Mouse (Mus musculus) gastrocnemius, postnatal 10 days (tissue): Measurements from ENCODE around the gene Mthfd1. TPM values are rescaled to one million over a fixed set of nuclear protein-coding genes. Genes with fewer than 3 reads are reported as not detected.
A peak's percentile ranks its signal among the peaks of the same experiment; 100 is the strongest.

Experiments used
- DNase-seq: peaks from one replicate; pipeline ENCODE4 v3.0.0; 2021; ENCODE audit warnings: mixed read lengths
- total RNA-seq, 2 experiments: library from RNA; stranded (reverse); gene quantifications; 2 replicates each; pipeline ENCODE4 v1.2.3; 2021

The Mthfd1 gene
- total RNA-seq, 2 experiments from 2014 or later: 30.3 to 30.4 TPM

GRCm38 (mm10) chr12:76345759-76346455 lies 90.8 kb downstream of the Mthfd1 start:
- DNase-seq: no peak

GRCm38 (mm10) chr12:76349680-76350220 lies 94.7 kb downstream of the Mthfd1 start:
- DNase-seq: no peak

- DNase-seq: no peak
Measured at GRCm38 (mm10) chr12:76360868-76361267, 105.8 kb downstream of the Mthfd1 start.

- no peak for DNase-seq
Measured at GRCm38 (mm10) chr12:76361405-76362302, 106.6 kb downstream of the Mthfd1 start.

GRCm38 (mm10) chr12:76362303-76362676 lies 107.2 kb downstream of the Mthfd1 start:
- no peak for DNase-seq

- no peak for DNase-seq
Measured at GRCm38 (mm10) chr12:76366276-76366675, 111.2 kb downstream of the Mthfd1 start.

GRCm38 (mm10) chr12:76367096-76367995 lies 112.2 kb downstream of the Mthfd1 start:
- DNase-seq: no peak

GRCm38 (mm10) chr12:76368201-76368789 lies 113.2 kb downstream of the Mthfd1 start:
- no peak for DNase-seq

GRCm38 (mm10) chr12:76368790-76369205 lies 113.7 kb downstream of the Mthfd1 start:
- DNase-seq: peak; percentile 60

Other genes with a start within 250 kb of the Mthfd1 start
- gene Esr2, start 78.0 kb upstream of the Mthfd1 start, total RNA-seq: under 1 TPM; 0.07 to 0.09 TPM
- not detected for gene Tex21, start 8.6 kb upstream of the Mthfd1 start, total RNA-seq
- gene Akap5, start 69.6 kb downstream of the Mthfd1 start, total RNA-seq: 1 to 10 TPM; 1.8 to 2.1 TPM
- gene Zbtb25, start 114.3 kb downstream of the Mthfd1 start, total RNA-seq: 10 to 100 TPM; 10.6 to 11.0 TPM
- 1 to 10 TPM; 5.1 to 7.0 TPM for gene Zbtb1, start 115.0 kb downstream of the Mthfd1 start, total RNA-seq
- 1 to 10 TPM; 7.4 to 8.7 TPM for gene Hspa2, start 148.9 kb downstream of the Mthfd1 start, total RNA-seq
- under 1 TPM; 0.34 to 0.38 TPM for gene Ppp1r36, start 162.2 kb downstream of the Mthfd1 start, total RNA-seq